Mouse (Mus musculus) small intestine, adult 2 months (tissue): Measurements from ENCODE around the gene Camk2d. TPM values are rescaled to one million over a fixed set of nuclear protein-coding genes. Genes with fewer than 3 reads are reported as not detected.

Source experiments
- H3K27ac ChIP-seq: fragments of 200-500 bp; 2 replicates; pipeline ENCODE4 v1.5.1; 2012; ENCODE audit warnings: low read depth, low read length, control low read depth, inconsistent platforms; ENCODE audit not compliant: insufficient read depth
- H3K27me3 ChIP-seq: fragments of 200-500 bp; 2 replicates; pipeline ENCODE4 v1.6.1; 2012; ENCODE audit warnings: mild to moderate bottlenecking, moderate library complexity, low read length, inconsistent platforms; ENCODE audit not compliant: control insufficient read depth, insufficient read depth
- H3K36me3 ChIP-seq: fragments of 200-500 bp; 2 replicates; pipeline ENCODE4 v1.6.1; 2012; ENCODE audit warnings: mild to moderate bottlenecking, low read length, control low read depth, inconsistent platforms; ENCODE audit not compliant: control insufficient read depth, insufficient read depth
- H3K4me1 ChIP-seq: fragments of 200-500 bp; 2 replicates; pipeline ENCODE4 v1.6.1; 2012; ENCODE audit warnings: low read length, inconsistent platforms, mixed read lengths; ENCODE audit not compliant: control insufficient read depth, insufficient read depth, insufficient read length
- H3K4me3 ChIP-seq: fragments of 200-500 bp; 2 replicates; pipeline ENCODE4 v1.5.1; 2012; ENCODE audit warnings: low read depth, mild to moderate bottlenecking, control low read depth, inconsistent platforms, low read length, moderate library complexity
- CTCF ChIP-seq: fragments of 200-500 bp; IDR thresholded peaks from 2 replicates; pipeline ENCODE4 v1.5.1; 2012; ENCODE audit warnings: low read depth, mild to moderate bottlenecking, control low read depth, inconsistent platforms, low read length, moderate library complexity, mixed read lengths; ENCODE audit not compliant: insufficient replicate concordance, insufficient read length; ENCODE audit errors: extremely low read depth
- POLR2A ChIP-seq: fragments of 200-500 bp; IDR thresholded peaks from 2 replicates; pipeline ENCODE4 v1.6.1; 2012; ENCODE audit warnings: low read depth, mild to moderate bottlenecking, control low read depth, inconsistent platforms, low read length, moderate library complexity
- WGBS: fragments of 180-500 bp; shearing (Covaris S2); methylation state at CpG from one replicate; pipeline ENCODE4 v1.1.7; 2018; 5-methylcytosine and 5-hydroxymethylcytosine counted together
- polyA plus RNA-seq: library from polyadenylated mRNA; depleted of rRNA; stranded (reverse); fragments of >200 nt; gene quantifications from 2 replicates; pipeline ENCODE4 v1.2.3, GENCODE M21; 2012

Gene Camk2d
- polyA plus RNA-seq, 1 experiment = 89.5 TPM

GRCm38 (mm10) chr3:126627968-126628367 lies 31.9 kb downstream of the Camk2d start:
- TF ChIP-seq POLR2A (no peak), CTCF (no peak)
- no peaks in the 10 kb centered on the region for H3K27me3 ChIP-seq
- WGBS = 85% methylated on average over 4 of the region's 4 CpGs
- peaks cover 8% of the 10 kb centered on the region for H3K4me1 ChIP-seq
- no peak overlapping the region for H3K27ac ChIP-seq
- no peak overlapping the region for H3K4me3 ChIP-seq
- no peaks in the 10 kb centered on the region for H3K36me3 ChIP-seq

- WGBS = 48% methylated on average over 3 of the region's 3 CpGs
- Histone ChIP-seq H3K4me1 (peaks cover 8% of the 10 kb centered on the region), H3K27me3 (no peaks in the 10 kb centered on the region), H3K4me3 (no peak overlapping the region), H3K27ac (no peak overlapping the region), H3K36me3 (no peaks in the 10 kb centered on the region)
- TF ChIP-seq POLR2A = no peak
- TF ChIP-seq CTCF = no peak
Observed at GRCm38 (mm10) chr3:126628380-126628779, 32.3 kb downstream of the Camk2d start.

GRCm38 (mm10) chr3:126629040-126629439 lies 32.9 kb downstream of the Camk2d start:
- Histone ChIP-seq H3K4me3 (no peak overlapping the region), H3K36me3 (no peaks in the 10 kb centered on the region), H3K27me3 (no peaks in the 10 kb centered on the region), H3K4me1 (peaks cover 8% of the 10 kb centered on the region), H3K27ac (no peak overlapping the region; the same call in 1 of the 2 replicates)
- 84% methylated on average over 2 of the region's 2 CpGs for WGBS
- TF ChIP-seq CTCF (no peak), POLR2A (no peak)

GRCm38 (mm10) chr3:126630111-126630869 lies 34.2 kb downstream of the Camk2d start:
- Histone ChIP-seq H3K4me3 (no peak overlapping the region), H3K27me3 (no peaks in the 10 kb centered on the region), H3K27ac (no peak overlapping the region), H3K4me1 (peaks cover 8% of the 10 kb centered on the region), H3K36me3 (no peaks in the 10 kb centered on the region)
- WGBS = 36% methylated on average over 19 of the region's 19 CpGs
- TF ChIP-seq POLR2A (no peak), CTCF (no peak)

- H3K4me1 ChIP-seq = peaks cover 8% of the 10 kb centered on the region
- TF ChIP-seq CTCF (no peak), POLR2A (no peak)
- H3K27ac ChIP-seq = no peak overlapping the region
- H3K27me3 ChIP-seq = no peaks in the 10 kb centered on the region
- H3K36me3 ChIP-seq = no peaks in the 10 kb centered on the region
- 91% methylated on average over 8 of the region's 8 CpGs for WGBS
- no peak overlapping the region for H3K4me3 ChIP-seq
Observed at GRCm38 (mm10) chr3:126631583-126631982, 35.5 kb downstream of the Camk2d start.

- peaks cover 8% of the 10 kb centered on the region for H3K4me1 ChIP-seq
- H3K27me3 ChIP-seq = no peaks in the 10 kb centered on the region
- TF ChIP-seq POLR2A (no peak), CTCF (no peak)
- H3K36me3 ChIP-seq = no peaks in the 10 kb centered on the region
- H3K4me3 ChIP-seq = no peak overlapping the region
- no peak overlapping the region for H3K27ac ChIP-seq
- WGBS = 90% methylated on average over 7 of the region's 7 CpGs
Observed at GRCm38 (mm10) chr3:126632580-126632979, 36.5 kb downstream of the Camk2d start.

- no peak overlapping the region for H3K4me3 ChIP-seq
- no peaks in the 10 kb centered on the region for H3K27me3 ChIP-seq
- no peaks in the 10 kb centered on the region for H3K36me3 ChIP-seq
- TF ChIP-seq CTCF = no peak
- no peak for TF ChIP-seq POLR2A
- WGBS = 94% methylated on average over 6 of the region's 6 CpGs
- H3K4me1 ChIP-seq = peaks cover 8% of the 10 kb centered on the region
- no peak overlapping the region for H3K27ac ChIP-seq
Observed at GRCm38 (mm10) chr3:126634171-126634570, 38.1 kb downstream of the Camk2d start.
